Mouse (Mus musculus) liver, adult 2 months (tissue): ENCODE data around the gene Elmod3. TPM values are rescaled to one million over a fixed set of nuclear protein-coding genes. Genes with fewer than 3 reads are reported as not detected.

Source experiments
- DNase-seq: peaks from one replicate; pipeline ENCODE4 v3.0.0-alpha.2; 2011; ENCODE audit warnings: low read depth, low spot score; ENCODE audit errors: extremely low read depth
- H3K27ac ChIP-seq: fragments of 200-500 bp; replicated peaks from 2 replicates; pipeline ENCODE4 v1.5.1; 2012; ENCODE audit warnings: low read depth, mild to moderate bottlenecking, control low read depth, inconsistent platforms, low read length; ENCODE audit not compliant: insufficient read depth
- H3K27me3 ChIP-seq: fragments of 200-500 bp; 2 replicates; pipeline ENCODE4 v1.6.1; 2012; ENCODE audit warnings: mild to moderate bottlenecking, moderate library complexity, low read length, inconsistent platforms; ENCODE audit not compliant: control insufficient read depth, insufficient read depth
- H3K36me3 ChIP-seq: fragments of 200-500 bp; 2 replicates; pipeline ENCODE4 v1.6.1; 2012; ENCODE audit warnings: low read length, inconsistent platforms; ENCODE audit not compliant: control insufficient read depth, insufficient read depth
- H3K4me1 ChIP-seq: fragments of 200-500 bp; 2 replicates; pipeline ENCODE4 v1.6.1; 2011; ENCODE audit warnings: low read length; ENCODE audit not compliant: control insufficient read depth, insufficient read depth
- H3K4me3 ChIP-seq: fragments of 200-500 bp; 2 replicates; pipeline ENCODE4 v1.5.1; 2011; ENCODE audit warnings: low read depth, mild to moderate bottlenecking, control low read depth, low read length, moderate library complexity; ENCODE audit not compliant: insufficient read depth
- H3K79me2 ChIP-seq: fragments of 200-500 bp; 2 replicates; pipeline ENCODE4 v1.6.1; 2012; ENCODE audit warnings: inconsistent platforms, mild to moderate bottlenecking, low read length, moderate library complexity; ENCODE audit not compliant: control insufficient read depth, insufficient read depth
- H3K9ac ChIP-seq: fragments of 200-500 bp; 2 replicates; pipeline ENCODE4 v1.6.1; 2012; ENCODE audit warnings: low read depth, mild to moderate bottlenecking, control low read depth, inconsistent platforms, low read length
- CTCF ChIP-seq: fragments of 200-500 bp; IDR thresholded peaks from 2 replicates; pipeline ENCODE4 v1.5.1; 2011; ENCODE audit warnings: low read depth, low read length, control low read depth
- POLR2A ChIP-seq: fragments of 200-500 bp; IDR thresholded peaks from 2 replicates; pipeline ENCODE4 v1.6.1; 2011; ENCODE audit warnings: low read length, control low read depth; ENCODE audit not compliant: insufficient read depth; ENCODE audit errors: extremely low read depth
- WGBS: fragments of 180-500 bp; shearing (Covaris S2); methylation state at CpG from one replicate; pipeline ENCODE4 v1.1.7; 2018; 5-methylcytosine and 5-hydroxymethylcytosine counted together
- polyA plus RNA-seq: library from polyadenylated mRNA; depleted of rRNA; stranded (reverse); fragments of >200 nt; gene quantifications from 2 replicates; pipeline ENCODE4 v1.2.3, GENCODE M21; 2012
- total RNA-seq: library from RNA; depleted of rRNA; stranded (reverse); fragments of >200 nt; gene quantifications from 2 replicates; pipeline ENCODE4 v1.2.3, GENCODE M21; 2014

Gene Elmod3
- total and polyA plus RNA-seq, 2 experiments: 7.6 to 14.7 TPM

DNA sequence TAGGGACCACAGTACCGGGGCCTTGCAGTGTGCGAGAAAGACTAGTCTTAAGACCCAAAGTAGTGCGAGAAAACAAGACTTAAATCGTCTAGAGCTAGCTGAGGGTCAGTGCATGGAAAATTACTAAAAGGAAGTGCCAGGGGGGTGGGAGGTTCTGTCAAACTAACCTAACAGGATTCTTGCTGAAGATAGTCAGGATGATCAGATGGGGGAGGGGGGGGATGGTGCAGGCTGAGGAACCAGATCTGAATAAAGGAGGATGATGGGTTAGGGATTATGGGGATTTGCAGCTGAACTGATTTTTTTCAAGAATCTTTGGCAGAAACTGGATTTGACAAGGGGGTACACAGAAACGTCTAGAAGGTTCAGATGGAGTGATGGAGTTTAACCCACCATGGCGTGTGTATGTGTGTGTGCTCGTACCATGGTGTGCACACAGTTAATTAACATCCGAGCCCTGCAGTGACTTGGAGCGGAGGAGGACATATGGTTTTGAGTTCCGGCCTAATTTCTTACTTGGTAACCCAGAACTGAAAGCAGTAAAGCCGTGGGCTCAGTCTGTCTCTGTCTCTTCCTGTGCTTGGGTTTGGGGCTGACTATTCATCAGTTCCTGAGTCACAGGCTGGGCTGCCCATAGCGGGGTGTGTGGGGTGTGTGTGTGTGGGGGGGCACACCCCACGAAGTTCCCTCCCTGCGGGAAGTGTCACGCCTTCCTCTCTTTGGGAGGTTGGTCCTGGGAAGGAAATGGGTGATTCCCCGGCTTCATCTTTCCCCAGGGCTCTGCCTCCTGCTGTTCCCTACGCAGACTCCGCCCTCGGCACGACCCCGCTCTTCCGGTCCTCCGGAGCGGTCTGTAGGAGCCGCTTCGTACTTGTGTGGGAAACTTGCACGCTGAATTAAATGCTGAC is 45.8 kb downstream of the Elmod3 start:
- H3K9ac ChIP-seq: peak overlapping the region; percentile 44
- no peaks in the 10 kb centered on the region for H3K79me2 ChIP-seq
- peak overlapping the region; percentile 45 for H3K4me3 ChIP-seq
- no peaks in the 10 kb centered on the region for H3K4me1 ChIP-seq
- DNase-seq: peak; percentile 54
- H3K27ac ChIP-seq: peak overlapping the region; percentile 45
- TF ChIP-seq POLR2A (no peak), CTCF (no peak)
- 33% methylated on average over 27 of the region's 27 CpGs for WGBS
- no peaks in the 10 kb centered on the region for H3K27me3 ChIP-seq
- H3K36me3 ChIP-seq: no peaks in the 10 kb centered on the region

DNA sequence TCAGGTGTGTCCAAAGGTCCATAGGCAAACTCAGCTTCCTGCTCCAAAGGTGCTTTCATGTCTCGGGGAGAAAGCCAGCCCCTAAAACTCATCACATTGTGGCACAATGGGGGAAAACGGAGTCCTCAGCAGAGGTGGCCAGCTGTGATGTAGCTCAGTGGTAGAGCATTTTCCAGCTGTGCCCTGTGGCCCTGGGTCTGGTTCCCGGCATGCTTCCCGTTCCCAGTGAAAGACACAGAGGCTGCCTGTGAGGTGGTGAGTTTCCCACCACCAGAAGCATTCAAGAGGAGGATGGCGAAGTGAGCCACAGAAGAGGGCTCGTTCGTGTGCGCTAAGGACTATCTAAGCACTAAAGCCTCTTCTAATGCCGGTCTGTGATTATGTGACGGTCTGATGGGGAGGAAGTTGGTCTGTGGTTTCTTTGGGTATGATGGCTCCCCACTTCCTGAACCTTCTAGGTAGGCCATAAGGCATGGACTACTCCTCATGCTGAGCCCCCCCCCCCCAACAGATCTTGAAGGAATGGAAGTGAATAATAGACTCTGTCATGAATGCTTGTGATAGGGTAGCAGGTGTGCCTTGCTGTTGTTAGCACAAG is 47.6 kb downstream of the Elmod3 start:
- DNase-seq: no peak
- WGBS: 89% methylated on average over 10 of the region's 10 CpGs
- no peaks in the 10 kb centered on the region for H3K79me2 ChIP-seq
- TF ChIP-seq POLR2A (no peak), CTCF (no peak)
- H3K27me3 ChIP-seq: no peaks in the 10 kb centered on the region
- no peak overlapping the region for H3K27ac ChIP-seq
- no peak overlapping the region for H3K4me3 ChIP-seq
- H3K36me3 ChIP-seq: no peaks in the 10 kb centered on the region
- no peaks in the 10 kb centered on the region for H3K4me1 ChIP-seq
- no peak overlapping the region for H3K9ac ChIP-seq

DNA sequence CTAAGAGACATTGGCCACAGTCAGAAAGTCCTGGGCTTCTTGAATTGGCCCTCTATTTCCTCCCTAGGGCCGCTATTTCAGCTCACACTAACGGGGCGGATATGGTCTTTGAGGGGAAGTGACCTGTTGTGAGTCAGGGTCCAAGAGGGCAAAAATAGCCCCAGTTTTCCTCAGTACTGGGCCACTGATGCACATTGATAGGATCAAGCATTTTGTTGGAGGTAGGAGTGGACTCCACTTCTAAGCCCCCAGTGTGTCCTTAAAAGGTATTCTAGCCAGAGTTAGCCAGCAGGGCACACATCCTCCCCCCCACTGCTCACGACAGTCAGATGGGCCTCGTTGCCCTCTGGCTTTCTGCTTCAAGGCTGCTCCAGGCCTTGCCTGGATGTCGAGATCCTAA is 48.2 kb downstream of the Elmod3 start:
- WGBS: 76% methylated on average over 6 of the region's 6 CpGs
- Histone ChIP-seq H3K4me3 (no peak overlapping the region), H3K27ac (no peak overlapping the region)

DNA sequence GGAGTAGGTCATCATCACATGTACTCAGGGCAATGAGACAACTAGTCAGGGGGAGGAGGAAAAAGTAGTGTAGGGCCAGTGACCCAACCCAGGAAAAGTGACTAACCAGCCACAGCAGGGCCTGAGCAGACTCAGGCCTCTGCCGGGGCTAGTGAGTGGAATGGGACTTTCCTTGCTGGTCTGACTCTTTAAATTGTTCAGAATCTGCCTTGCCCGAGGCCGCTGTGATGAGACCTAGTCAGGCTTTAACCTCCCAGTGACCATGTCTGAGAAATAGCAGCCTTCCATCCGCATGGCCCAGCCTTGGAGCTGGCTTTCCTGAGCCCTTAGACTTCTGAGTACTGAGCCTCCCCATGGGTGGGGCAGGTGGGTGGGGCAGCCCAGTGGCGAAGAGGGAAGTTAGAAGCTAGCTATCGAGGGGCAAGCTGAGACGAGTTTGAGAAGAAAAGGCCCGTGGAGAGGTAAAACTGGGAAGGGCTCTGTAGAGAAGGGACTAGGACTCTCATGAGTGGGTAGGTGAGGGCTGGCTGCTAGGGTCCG is 49.1 kb downstream of the Elmod3 start:
- no peaks in the 10 kb centered on the region for H3K27me3 ChIP-seq
- no peak for TF ChIP-seq POLR2A
- no peak for TF ChIP-seq CTCF
- no peak overlapping the region for H3K9ac ChIP-seq
- no peak overlapping the region for H3K4me3 ChIP-seq
- H3K4me1 ChIP-seq: no peaks in the 10 kb centered on the region
- H3K79me2 ChIP-seq: no peaks in the 10 kb centered on the region
- 0 out of 2 replicates have a peak overlapping the region, but pooled peaks have one; percentile 19 for H3K27ac ChIP-seq
- no peaks in the 10 kb centered on the region for H3K36me3 ChIP-seq
- 66% methylated on average over 9 of the region's 9 CpGs for WGBS
- DNase-seq: no peak

More for the DNA sequence above, 48.2 kb downstream of the Elmod3 start:
- H3K4me1 ChIP-seq: no peaks in the 10 kb centered on the region
- no peaks in the 10 kb centered on the region for H3K36me3 ChIP-seq
- no peak for DNase-seq
- no peaks in the 10 kb centered on the region for H3K27me3 ChIP-seq
- TF ChIP-seq POLR2A (no peak), CTCF (no peak)
- H3K9ac ChIP-seq: no peak overlapping the region
- H3K79me2 ChIP-seq: no peaks in the 10 kb centered on the region

DNA sequence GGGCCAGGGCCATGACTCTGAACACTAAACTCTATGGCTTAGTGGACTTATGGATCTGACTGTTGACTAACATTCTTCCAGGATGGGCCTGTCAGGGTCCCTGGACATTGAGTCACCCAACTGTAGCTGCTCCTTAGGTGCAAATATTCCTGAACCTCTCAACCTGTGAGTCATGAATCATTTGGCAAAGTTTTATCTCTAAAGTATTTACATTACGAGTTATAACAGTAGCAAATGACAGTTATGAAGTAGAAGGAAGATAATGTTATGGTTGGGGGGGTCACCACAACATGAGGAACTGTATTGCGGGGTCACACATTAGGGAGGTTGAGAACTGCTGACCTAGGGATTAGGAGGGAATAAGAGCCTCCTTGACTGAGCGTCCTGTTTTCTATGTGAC is 50.4 kb downstream of the Elmod3 start:
- Histone ChIP-seq H3K4me3 (no peak overlapping the region), H3K4me1 (no peaks in the 10 kb centered on the region), H3K27me3 (no peaks in the 10 kb centered on the region), H3K79me2 (no peaks in the 10 kb centered on the region), H3K36me3 (no peaks in the 10 kb centered on the region), H3K27ac (no peak overlapping the region), H3K9ac (no peak overlapping the region)
- no peak for DNase-seq
- 87% methylated on average over 3 of the region's 3 CpGs for WGBS
- TF ChIP-seq POLR2A: no peak
- no peak for TF ChIP-seq CTCF
